ENCODE assay signal across 16 mouse cellular contexts in the genomic region with DNA sequence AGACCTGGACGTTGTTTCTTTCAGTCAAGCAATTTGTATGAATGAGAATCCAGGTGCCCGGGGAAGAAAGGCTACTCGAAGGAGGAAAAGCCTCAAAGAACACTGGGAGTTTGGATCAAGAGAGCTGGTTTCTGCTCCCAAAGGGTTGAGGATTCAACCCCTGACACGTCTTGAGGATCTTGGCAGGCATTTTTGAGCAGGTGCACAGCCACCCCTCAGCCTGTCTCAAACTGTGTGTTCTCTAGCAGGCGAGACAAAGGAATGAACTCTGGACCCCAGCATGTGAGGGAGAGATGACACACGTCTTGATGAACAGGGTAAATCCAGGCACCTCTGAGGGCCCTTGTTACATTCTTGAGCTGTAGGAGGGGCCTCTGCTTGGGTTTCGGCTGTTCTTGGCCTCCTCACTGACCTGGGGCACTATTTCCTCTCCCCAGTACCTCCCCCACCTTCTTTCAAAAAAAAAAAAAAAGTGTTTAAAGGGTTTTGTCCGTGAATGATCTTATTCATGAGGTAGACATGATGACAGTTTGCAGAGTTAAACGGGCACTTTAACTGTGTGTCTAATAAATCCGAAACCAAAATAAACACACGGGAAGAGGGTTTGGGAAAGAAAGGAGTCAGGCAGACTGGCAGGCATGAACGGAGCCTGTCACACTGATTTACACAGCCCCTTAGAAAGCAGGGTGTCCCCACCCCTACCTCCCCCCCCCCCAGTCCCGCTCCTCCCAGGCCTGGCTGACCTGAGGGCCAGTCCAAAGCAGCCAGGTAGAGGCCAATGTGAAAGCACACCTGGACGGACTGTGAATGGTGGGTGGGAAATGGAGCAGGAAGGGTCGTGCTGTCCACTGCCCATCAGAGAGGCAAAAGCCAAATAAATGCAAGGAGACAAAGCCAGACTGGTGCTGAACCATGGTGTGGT.
A peak's percentile ranks its signal among the peaks of the same experiment; 100 is the strongest.
DNase-seq lines count a peak whose midpoint lies in the region; ATAC-seq and TF ChIP-seq lines count a peak whose summit lies in the region.
"Had no signal": no experiment of that assay in that cellular context is flagged by ENCODE, and none has a peak within 500 bp of the region (broad histone marks: within the 10 kb centered on the region; RNA-seq: fewer than 3 reads in every experiment).

No protein-coding gene starts in this region.

- H3K36me3 ChIP-seq in lung, embryonic 14.5 days (ENCODE audit: insufficient read depth) = no peaks in the 10 kb centered on the region
- no peaks in the 10 kb centered on the region for H3K36me3 ChIP-seq in embryonic facial prominence, embryonic 10.5 days (replicated peaks)
- H3K36me3 ChIP-seq in intestine, embryonic 14.5 days (ENCODE audit: control insufficient read depth, insufficient read depth, low read length) = no peaks in the 10 kb centered on the region
- no peaks in the 10 kb centered on the region for H3K36me3 ChIP-seq in small intestine, adult 2 months (ENCODE audit: control insufficient read depth, insufficient read depth, low read length)
- H3K36me3 ChIP-seq in forebrain, embryonic 12.5 days (replicated peaks) = no peaks in the 10 kb centered on the region
- H3K36me3 ChIP-seq: heart, embryonic 10.5 days; liver, embryonic 15.5 days had no signal

- no peak for TF ChIP-seq CTCF in lung, embryonic 14.5 days (IDR thresholded peaks at IDR 0.05; ENCODE audit: low read depth)
- no peak for TF ChIP-seq CTCF in small intestine, adult 2 months (IDR thresholded peaks at IDR 0.05; ENCODE audit: extremely low read depth, insufficient read length, insufficient replicate concordance, low read depth, low read length)

- peak; percentile 38 for DNase-seq in lung, embryonic 14.5 days
- no peak for DNase-seq in lung, postnatal 4 days
- DNase-seq in embryonic facial prominence, embryonic 10.5 days (ENCODE audit: low spot score) = peak; percentile 36
- peak; percentile 59 for DNase-seq in intestine, embryonic 14.5 days (ENCODE audit: low spot score)
- DNase-seq in cerebellum, postnatal 4 days (ENCODE audit: low spot score in 2 of 2) = no peak
- DNase-seq: cerebellum, adult 11-12 months; gastrocnemius, postnatal 25 days; heart, postnatal 36 days; right cerebral cortex, postnatal 25 days; thymus, adult 2 months had no signal

- no peak for TF ChIP-seq POLR2A in small intestine, adult 2 months (IDR thresholded peaks at IDR 0.05; ENCODE audit: low read depth, low read length)

- H3K4me2 ChIP-seq in lung, embryonic 14.5 days = no peak overlapping the region
- H3K4me2 ChIP-seq in intestine, embryonic 14.5 days (ENCODE audit: low read length) = no peak overlapping the region
- no peak overlapping the region for H3K4me2 ChIP-seq in forebrain, embryonic 12.5 days
- H3K4me2 ChIP-seq: liver, embryonic 15.5 days had no signal

- no peaks in the 10 kb centered on the region for H3K9me3 ChIP-seq in lung, embryonic 14.5 days (ENCODE audit: low read depth, low read length)
- no peaks in the 10 kb centered on the region for H3K9me3 ChIP-seq in embryonic facial prominence, embryonic 10.5 days
- H3K9me3 ChIP-seq in intestine, embryonic 14.5 days (ENCODE audit: control insufficient read depth, low read length) = no peaks in the 10 kb centered on the region
- no peaks in the 10 kb centered on the region for H3K9me3 ChIP-seq in forebrain, embryonic 12.5 days
- H3K9me3 ChIP-seq: heart, embryonic 10.5 days; liver, embryonic 15.5 days had no signal

- no peak overlapping the region for H3K9ac ChIP-seq in lung, embryonic 14.5 days
- H3K9ac ChIP-seq in intestine, embryonic 14.5 days (ENCODE audit: low read length) = no peak overlapping the region
- H3K9ac ChIP-seq in forebrain, embryonic 12.5 days = no peak overlapping the region
- H3K9ac ChIP-seq: liver, embryonic 15.5 days had no signal

- H3K4me3 ChIP-seq in lung, embryonic 14.5 days (ENCODE audit: low read depth, low read length) = no peak overlapping the region
- no peak overlapping the region for H3K4me3 ChIP-seq in embryonic facial prominence, embryonic 10.5 days
- H3K4me3 ChIP-seq in intestine, embryonic 14.5 days (ENCODE audit: low read depth, low read length) = no peak overlapping the region
- no peak overlapping the region for H3K4me3 ChIP-seq in small intestine, adult 2 months (ENCODE audit: low read depth, low read length)
- H3K4me3 ChIP-seq in forebrain, embryonic 12.5 days (replicated peaks) = no peak overlapping the region
- H3K4me3 ChIP-seq: heart, embryonic 10.5 days; liver, embryonic 15.5 days; megakaryocyte, embryonic 14.5 days had no signal

- H3K27me3 ChIP-seq in lung, embryonic 14.5 days (ENCODE audit: insufficient read depth, low read length) = no peaks in the 10 kb centered on the region
- 0 out of 2 replicates have a peak, but pooled peaks cover 17% of the 10 kb centered on the region for H3K27me3 ChIP-seq in embryonic facial prominence, embryonic 10.5 days (replicated peaks; ENCODE audit: low read depth, poor library complexity, severe bottlenecking)
- H3K27me3 ChIP-seq in intestine, embryonic 14.5 days (replicated peaks; ENCODE audit: control insufficient read depth, insufficient read depth, low read length) = no peaks in the 10 kb centered on the region
- H3K27me3 ChIP-seq in small intestine, adult 2 months (ENCODE audit: control insufficient read depth, insufficient read depth, low read length) = no peaks in the 10 kb centered on the region
- no peaks in the 10 kb centered on the region for H3K27me3 ChIP-seq in forebrain, embryonic 12.5 days
- H3K27me3 ChIP-seq: liver, embryonic 15.5 days; megakaryocyte, embryonic 14.5 days had no signal

- peak overlapping the region; percentile 79 for H3K27ac ChIP-seq in lung, embryonic 14.5 days (ENCODE audit: low read depth)
- H3K27ac ChIP-seq in embryonic facial prominence, embryonic 10.5 days (replicated peaks) = 0 out of 2 replicates have a peak overlapping the region, but pooled peaks have one; percentile 32
- 0 out of 2 replicates have a peak overlapping the region, but pooled peaks have one; percentile 11 for H3K27ac ChIP-seq in intestine, embryonic 14.5 days (ENCODE audit: low read depth)
- H3K27ac ChIP-seq in small intestine, adult 2 months (ENCODE audit: insufficient read depth, low read depth, low read length) = peak overlapping the region; percentile 6; the same call in 1 of the 2 replicates
- H3K27ac ChIP-seq in forebrain, embryonic 12.5 days = no peak overlapping the region
- H3K27ac ChIP-seq: heart, embryonic 10.5 days; hindbrain, postnatal 0 days; liver, embryonic 15.5 days had no signal

- H3K4me1 ChIP-seq in lung, embryonic 14.5 days (ENCODE audit: insufficient read depth) = no peaks in the 10 kb centered on the region
- peaks cover 35% of the 10 kb centered on the region for H3K4me1 ChIP-seq in embryonic facial prominence, embryonic 10.5 days
- H3K4me1 ChIP-seq in intestine, embryonic 14.5 days (replicated peaks; ENCODE audit: control insufficient read depth, insufficient read depth, low read length) = 0 out of 2 replicates have a peak, but pooled peaks cover 3% of the 10 kb centered on the region
- H3K4me1 ChIP-seq in small intestine, adult 2 months (ENCODE audit: control insufficient read depth, insufficient read depth, insufficient read length, low read length) = peaks cover 10% of the 10 kb centered on the region
- peaks cover 9% of the 10 kb centered on the region; the same call in 1 of the 2 replicates for H3K4me1 ChIP-seq in forebrain, embryonic 12.5 days
- H3K4me1 ChIP-seq: liver, embryonic 15.5 days; megakaryocyte, embryonic 14.5 days had no signal

- WGBS in lung, embryonic 14.5 days = 18% methylated on average over 15 of the region's 15 CpGs
- 41% methylated on average over 15 of the region's 15 CpGs for WGBS in embryonic facial prominence, embryonic 10.5 days
- WGBS in intestine, embryonic 14.5 days = 19% methylated on average over 15 of the region's 15 CpGs
- 21% methylated on average over 15 of the region's 15 CpGs for WGBS in small intestine, adult 2 months
- WGBS in forebrain, embryonic 12.5 days = 46% methylated on average over 15 of the region's 15 CpGs

- peak; percentile 80 for ATAC-seq in lung, embryonic 14.5 days (ENCODE audit: insufficient read depth)
- ATAC-seq in intestine, embryonic 14.5 days (replicated peaks; ENCODE audit: low FRiP score, low TSS enrichment, low read depth) = peak; percentile 80
- no peak for ATAC-seq in forebrain, embryonic 12.5 days (ENCODE audit: low FRiP score)
- ATAC-seq: hindbrain, postnatal 0 days had no signal

Comparison
In these comparisons a context has a peak if more than half of its experiments do, and no peak if none do; other contexts are left out.
1. DNase-seq: peak in lung, embryonic 14.5 days (single experiment), embryonic facial prominence, embryonic 10.5 days (single experiment) and intestine, embryonic 14.5 days (single experiment); none in lung, postnatal 4 days (0 of 2) and cerebellum, postnatal 4 days (0 of 2).